Mouse (Mus musculus) ES-CJ7 (cell line): ENCODE measurements around the gene Phospho1.
A peak's percentile ranks its signal among the peaks of the same experiment; 100 is the strongest.

Experiments used
- DNase-seq: peaks from one replicate; pipeline ENCODE4 v3.0.0; 2011; ENCODE audit warnings: low read depth, low spot score

Gene Phospho1

GRCm38 (mm10) chr11:95824071-95824876, at the start of gene Phospho1:
Gene Phospho1 (plus strand): TSS chr11:95824499.
- DNase-seq: peak; percentile 87

DNA sequence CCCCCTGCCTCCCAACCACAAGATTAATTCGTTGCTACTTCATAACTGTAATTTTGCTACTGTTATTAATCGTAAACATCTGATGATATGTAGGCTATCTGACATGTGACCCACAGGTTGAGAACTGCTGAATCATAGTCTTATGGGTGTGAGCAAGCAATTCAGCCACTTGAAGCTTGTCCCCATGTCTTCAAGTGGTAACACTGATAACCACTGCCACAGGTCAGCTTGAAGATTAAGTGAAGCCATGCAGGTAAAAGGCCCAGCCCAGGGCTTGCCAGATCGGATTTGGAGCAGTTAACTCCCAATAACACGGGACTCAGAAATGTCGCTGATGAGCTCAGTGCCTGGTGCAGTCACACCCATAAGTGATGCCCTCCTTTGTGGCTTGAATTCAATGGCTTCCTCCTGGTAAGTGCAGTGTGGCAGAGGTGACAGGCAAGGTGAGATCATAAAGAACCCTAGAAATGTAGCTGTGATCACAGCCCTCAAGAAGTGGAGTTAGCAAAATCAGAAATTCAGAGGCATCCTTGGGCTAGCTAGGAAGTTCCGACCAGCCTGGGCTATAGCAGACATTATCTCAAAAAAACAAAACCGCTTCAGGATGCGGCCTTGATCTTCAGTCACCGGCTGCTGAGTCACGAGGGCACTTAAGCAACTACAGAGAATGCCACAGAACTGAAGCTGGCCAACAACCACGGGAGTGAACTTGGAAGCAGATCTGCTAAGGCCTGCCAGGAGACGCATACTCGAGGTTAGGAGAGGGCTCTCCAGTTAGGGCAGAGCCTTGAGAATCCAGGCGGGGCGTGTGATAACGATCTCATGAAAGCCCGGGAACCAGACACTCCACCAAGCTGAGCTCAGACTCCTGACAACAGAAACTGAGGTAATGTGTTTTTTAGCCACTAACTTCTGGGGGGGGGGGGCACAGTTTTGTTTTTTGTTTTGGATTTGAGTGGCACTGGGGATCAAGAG, 46.7 kb upstream of the Phospho1 start:
- no peak for DNase-seq

GRCm38 (mm10) chr11:95778831-95779251, 45.5 kb upstream of the Phospho1 start:
- peak; percentile 51 for DNase-seq

- DNase-seq: no peak
These were observed 44.9 kb upstream of the Phospho1 start for GRCm38 (mm10) chr11:95779366-95779765.

- no peak for DNase-seq
These were observed 43.8 kb upstream of the Phospho1 start for GRCm38 (mm10) chr11:95780480-95780879.

DNA sequence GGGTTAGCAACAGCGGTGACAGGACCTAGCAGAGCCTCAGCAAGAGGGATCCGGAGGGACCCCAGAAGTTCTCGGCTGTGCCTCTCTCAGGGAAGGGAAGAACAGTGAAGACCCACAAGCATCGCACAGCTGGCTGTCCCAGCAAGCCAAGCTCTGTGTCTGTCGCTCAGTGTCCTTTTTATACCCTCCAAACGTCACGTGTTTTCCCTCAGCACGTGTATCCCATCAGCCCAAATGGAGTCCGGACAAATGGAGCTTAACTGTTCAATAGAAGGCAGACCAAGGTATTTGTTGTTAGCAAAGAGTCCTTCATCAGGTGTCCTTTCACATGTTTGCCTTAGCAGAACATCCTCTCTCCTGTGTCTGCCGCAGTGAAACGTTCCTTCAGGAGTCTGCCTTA, 42.7 kb upstream of the Phospho1 start:
- peak; percentile 47 for DNase-seq

- no peak for DNase-seq
These were observed 40.8 kb upstream of the Phospho1 start for GRCm38 (mm10) chr11:95783457-95783856.

DNA sequence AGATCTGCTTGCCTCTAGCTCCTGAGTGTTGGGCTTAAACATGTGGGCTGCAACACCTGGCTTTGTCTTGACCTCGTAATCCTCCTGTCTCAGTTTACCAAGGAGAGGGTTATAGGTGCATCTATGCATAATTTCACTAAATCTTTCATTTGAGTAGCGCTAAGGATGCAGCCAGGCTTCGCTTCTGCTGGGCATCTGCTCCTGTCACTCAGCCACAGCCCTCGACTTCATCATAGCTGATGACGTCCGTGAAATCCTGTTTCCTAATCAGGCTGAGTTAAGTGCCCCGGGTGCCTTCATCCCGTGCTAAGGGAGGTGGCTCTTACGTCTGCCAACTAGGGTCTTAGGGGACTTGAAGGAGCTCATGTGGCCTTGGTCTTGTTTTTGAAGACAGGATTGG, 40.3 kb upstream of the Phospho1 start:
- no peak for DNase-seq

DNA sequence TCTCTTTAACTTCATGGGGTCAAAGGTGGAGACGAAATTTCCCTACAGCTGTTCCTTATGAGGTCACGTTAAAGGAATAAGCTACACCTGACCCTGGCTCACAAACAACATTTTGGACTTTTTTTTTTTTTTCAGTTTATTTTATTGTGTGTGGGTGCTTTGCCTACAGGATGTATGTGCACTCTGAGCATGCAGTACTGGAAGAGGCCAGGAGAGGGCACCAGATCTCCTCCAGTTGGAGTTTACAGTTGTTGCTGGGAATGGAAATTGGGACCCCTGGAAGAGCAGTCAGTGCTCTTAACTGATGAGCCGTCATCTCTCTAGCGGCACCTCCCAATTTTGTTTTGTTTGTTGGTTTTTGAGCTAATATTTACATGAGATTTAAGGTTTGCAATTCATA, 38.6 kb upstream of the Phospho1 start:
- DNase-seq: peak; percentile 83

DNA sequence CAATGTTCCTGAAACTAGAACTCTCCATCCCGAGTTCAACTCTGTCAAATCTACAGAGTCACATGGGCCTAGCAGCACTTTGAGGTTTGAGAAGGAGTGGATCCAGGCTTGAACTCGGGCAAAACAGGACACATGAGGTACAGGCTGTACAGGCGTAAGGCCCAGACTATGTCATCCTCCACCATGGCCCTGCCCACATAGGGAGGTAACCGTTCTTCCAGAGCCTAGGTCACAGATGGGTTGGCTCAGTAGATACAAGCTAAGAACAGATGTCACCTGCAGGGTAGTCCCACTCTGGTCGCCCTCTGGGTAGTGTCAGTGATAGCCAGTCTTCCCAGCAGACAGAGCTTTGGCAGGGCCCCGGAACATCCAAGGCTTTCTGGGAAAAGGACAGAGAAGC, 37.8 kb upstream of the Phospho1 start:
- no peak for DNase-seq

- no peak for DNase-seq
These were observed 34.8 kb upstream of the Phospho1 start for GRCm38 (mm10) chr11:95789451-95789891.

DNA sequence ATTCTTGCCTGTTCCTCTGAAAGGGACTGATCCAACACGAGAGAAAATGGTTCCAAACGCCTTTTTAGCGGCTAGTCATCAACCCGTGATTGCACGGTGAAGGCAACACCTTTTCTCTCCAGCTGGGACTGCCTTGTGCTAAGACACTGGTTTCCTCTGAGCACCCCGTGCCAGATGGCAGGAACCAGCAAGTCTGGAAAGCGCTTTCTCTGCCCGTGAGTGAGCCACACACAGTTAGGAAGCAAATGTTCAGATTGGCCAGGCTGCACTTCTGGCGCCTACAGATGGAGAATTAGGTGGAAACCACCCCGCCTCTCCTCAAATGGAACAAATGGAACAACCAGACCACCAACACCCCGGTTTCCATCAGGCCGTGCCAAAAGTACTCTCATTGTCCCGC, 32.5 kb upstream of the Phospho1 start:
- DNase-seq: no peak

GRCm38 (mm10) chr11:95792950-95793509, 31.3 kb upstream of the Phospho1 start:
- no peak for DNase-seq

DNA sequence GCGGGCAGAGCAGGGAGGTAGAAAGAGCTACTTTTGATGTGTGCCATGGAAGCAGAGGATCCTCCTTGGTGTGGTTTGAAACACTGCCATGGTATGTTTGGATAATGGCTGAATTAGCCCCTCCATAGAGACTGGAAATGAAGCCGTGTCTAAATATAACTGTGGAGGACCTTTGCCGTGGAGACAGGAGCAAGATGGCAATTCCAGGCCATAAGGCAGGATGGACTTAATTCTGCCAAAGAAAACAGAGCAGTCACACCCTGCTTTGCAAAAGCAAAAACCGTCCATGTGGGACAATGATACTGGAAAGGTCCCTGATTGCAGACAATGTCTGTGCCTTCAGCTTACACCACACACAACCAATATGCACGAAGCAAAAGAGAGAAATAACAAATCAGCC, 30.1 kb upstream of the Phospho1 start:
- DNase-seq: no peak

GRCm38 (mm10) chr11:95795582-95795981, 28.7 kb upstream of the Phospho1 start:
- no peak for DNase-seq

DNA sequence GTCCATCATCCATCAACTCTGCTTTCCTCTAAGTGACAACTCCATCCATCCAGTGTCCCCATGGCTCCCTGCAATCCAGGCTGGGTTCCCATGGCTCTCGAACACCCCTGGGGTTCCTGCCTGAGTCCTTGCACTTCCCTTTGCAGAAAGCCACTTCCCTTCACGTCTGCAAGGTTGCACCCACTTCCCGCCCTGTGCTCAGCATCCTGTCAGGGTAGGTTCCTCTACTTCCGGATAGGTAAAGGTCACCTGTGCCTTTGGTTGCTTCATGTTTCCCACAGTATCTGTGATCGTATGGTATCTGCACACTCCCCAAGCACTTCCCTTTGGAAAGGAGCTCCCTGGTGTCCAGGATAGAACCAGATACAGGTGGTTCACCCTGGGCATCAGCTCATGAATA, 19.3 kb upstream of the Phospho1 start:
- no peak for DNase-seq

DNA sequence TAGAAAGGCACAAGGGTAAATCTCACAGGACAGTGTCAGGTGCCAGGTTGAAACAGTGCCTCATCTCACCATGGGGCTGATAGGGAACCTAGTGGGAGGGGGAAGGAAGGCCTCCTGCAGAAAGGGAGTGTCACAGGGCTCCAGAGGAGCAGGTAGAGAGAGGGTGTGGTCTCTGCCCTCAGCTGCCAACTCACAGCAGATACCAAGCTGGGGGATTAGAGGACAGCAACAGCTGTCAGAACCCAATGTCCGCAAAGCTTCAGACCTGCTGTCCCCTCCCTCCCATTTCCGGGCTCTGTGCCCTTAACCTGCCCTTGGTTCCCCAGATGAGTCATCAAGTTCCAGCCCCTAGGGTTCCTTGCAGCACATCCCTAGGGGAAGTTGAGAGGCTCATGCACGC, 18.8 kb upstream of the Phospho1 start:
- DNase-seq: peak; percentile 87

GRCm38 (mm10) chr11:95807884-95808283, 16.4 kb upstream of the Phospho1 start:
- DNase-seq: no peak

DNA sequence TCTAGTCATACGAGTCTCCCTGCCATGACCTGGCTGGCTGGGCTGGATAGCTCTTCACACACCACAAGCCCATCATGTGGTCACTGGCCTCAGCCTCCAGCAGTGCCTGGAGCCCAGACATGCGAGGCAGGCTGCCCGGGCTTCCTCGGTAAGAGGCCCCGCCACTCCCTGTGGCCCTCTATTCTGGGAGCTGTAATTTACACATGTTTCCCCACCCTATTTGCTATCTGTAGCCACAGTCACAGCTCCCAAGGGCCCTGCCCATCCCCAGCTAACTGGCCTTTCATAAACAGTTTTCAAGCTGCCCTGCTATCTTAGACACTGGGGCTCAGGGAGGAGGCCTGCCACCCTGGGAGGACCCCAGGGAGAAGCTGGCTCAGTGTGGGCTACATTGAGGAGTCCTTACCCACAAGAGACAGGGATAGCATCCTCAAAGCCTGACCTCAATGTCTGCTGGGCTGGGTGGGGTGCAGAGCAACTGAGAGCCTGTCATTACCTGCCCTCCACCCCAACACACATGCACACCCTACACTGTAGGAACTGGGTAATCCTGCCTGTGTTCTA, 15.8 kb upstream of the Phospho1 start:
- no peak for DNase-seq

DNA sequence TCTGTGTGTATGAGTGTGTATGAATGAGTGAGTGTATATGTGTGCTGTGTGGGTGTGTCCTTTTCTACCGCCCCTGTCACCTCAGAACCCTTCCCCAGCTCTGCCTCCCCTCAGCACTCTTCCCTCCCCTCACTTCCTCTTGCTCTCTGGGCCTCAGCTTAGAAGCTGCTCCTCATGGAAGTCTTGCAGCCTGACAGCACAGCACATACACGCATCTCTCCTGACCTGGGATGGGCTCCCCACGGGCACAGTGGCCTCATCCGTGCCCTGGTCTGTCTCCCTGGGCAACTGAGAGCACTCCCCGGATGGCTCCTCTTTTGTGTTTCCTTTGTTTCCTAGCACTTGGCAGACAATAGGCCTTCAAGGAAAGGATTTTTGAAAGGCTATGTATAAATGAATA, 14.7 kb upstream of the Phospho1 start:
- no peak for DNase-seq

DNA sequence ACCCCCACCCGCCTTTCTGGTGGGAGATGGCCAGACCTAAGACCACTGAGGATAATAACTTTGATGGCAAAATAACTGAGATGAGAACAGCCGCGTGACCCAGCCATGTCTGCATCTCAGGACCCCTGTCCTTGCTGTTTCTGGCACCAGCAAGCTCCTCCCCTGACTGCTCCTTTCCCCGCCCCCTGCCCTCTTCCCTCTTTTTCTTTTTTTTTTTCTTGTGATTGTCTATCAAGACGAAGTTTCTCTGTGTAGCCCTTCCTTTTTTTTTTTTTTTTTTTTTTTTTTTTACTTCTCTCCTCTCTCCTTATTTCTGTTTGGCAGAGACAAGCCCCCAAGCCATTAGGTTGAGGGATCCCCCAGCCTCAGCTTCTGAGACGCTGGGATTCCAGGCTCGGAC, 13.5 kb upstream of the Phospho1 start:
- peak; percentile 44 for DNase-seq

DNA sequence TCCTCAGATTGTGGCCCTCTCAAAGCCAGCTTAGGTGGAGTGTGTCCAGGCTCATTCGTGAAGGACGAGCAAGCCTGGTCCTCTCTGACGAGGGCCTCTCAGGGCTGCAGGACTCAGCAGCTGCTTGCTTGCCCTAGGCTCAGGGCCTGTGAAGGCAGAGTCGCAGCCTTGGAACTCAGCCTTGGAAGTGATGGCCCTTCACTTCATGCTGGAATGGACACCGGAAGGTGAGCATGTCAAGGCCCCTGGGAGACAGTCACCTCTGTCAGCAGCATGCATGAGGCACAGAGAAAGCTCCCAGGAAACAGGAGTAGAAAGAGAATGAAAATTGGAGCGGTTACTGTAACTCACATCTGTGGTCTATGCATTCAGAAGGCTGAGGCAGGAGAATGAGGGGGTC, 12.6 kb upstream of the Phospho1 start:
- DNase-seq: no peak
